Mouse (Mus musculus) cerebellum, postnatal 36 days (tissue): Measurements from ENCODE around the gene 1700025G04Rik.

ENCODE experiments used
- DNase-seq, 2 experiments: peaks; one replicate each; pipeline ENCODE4 v3.0.0; 2021 to 2022; ENCODE audit warnings: mixed read lengths in 2 of 2

1700025G04Rik gene

GRCm38 (mm10) chr1:151892008-151892407, 197.9 kb downstream of the 1700025G04Rik start:
- DNase-seq = no peak

- DNase-seq = no peak
Measured at GRCm38 (mm10) chr1:151891194-151891593, 198.7 kb downstream of the 1700025G04Rik start.

GRCm38 (mm10) chr1:151890041-151890621, 199.8 kb downstream of the 1700025G04Rik start:
- DNase-seq = peak; percentile 33 to 45

- no peak for DNase-seq
Measured at GRCm38 (mm10) chr1:151887631-151888030, 202.3 kb downstream of the 1700025G04Rik start.

GRCm38 (mm10) chr1:151887126-151887525, 202.8 kb downstream of the 1700025G04Rik start:
- DNase-seq = no peak

GRCm38 (mm10) chr1:151886171-151886570, 203.8 kb downstream of the 1700025G04Rik start:
- DNase-seq = no peak

- DNase-seq = no peak
Measured at GRCm38 (mm10) chr1:151881253-151881652, 208.7 kb downstream of the 1700025G04Rik start.

- DNase-seq = no peak
Measured at GRCm38 (mm10) chr1:151880731-151881130, 209.2 kb downstream of the 1700025G04Rik start.

- DNase-seq = no peak
Measured at GRCm38 (mm10) chr1:151879966-151880365, 210.0 kb downstream of the 1700025G04Rik start.

- DNase-seq = peak in 1 of 2 experiments; percentile 31
Measured at GRCm38 (mm10) chr1:151879308-151879850, 210.5 kb downstream of the 1700025G04Rik start.

- DNase-seq = no peak
Measured at GRCm38 (mm10) chr1:151878411-151878810, 211.5 kb downstream of the 1700025G04Rik start.

GRCm38 (mm10) chr1:151872971-151873370, 217.0 kb downstream of the 1700025G04Rik start:
- DNase-seq = no peak

- no peak for DNase-seq
Measured at GRCm38 (mm10) chr1:151864326-151864725, 225.6 kb downstream of the 1700025G04Rik start.

- peak in 1 of 2 experiments; percentile 18 for DNase-seq
Measured at GRCm38 (mm10) chr1:151863797-151864147, 226.2 kb downstream of the 1700025G04Rik start.

- no peak for DNase-seq
Measured at GRCm38 (mm10) chr1:151863135-151863796, 226.7 kb downstream of the 1700025G04Rik start.

- no peak for DNase-seq
Measured at GRCm38 (mm10) chr1:151862109-151862508, 227.8 kb downstream of the 1700025G04Rik start.

- no peak for DNase-seq
Measured at GRCm38 (mm10) chr1:151861334-151861995, 228.5 kb downstream of the 1700025G04Rik start.

GRCm38 (mm10) chr1:151858474-151858873, 231.5 kb downstream of the 1700025G04Rik start:
- DNase-seq = no peak

- DNase-seq = no peak
Measured at GRCm38 (mm10) chr1:151855561-151855960, 234.4 kb downstream of the 1700025G04Rik start.

- DNase-seq = no peak
Measured at GRCm38 (mm10) chr1:151851976-151852375, 237.9 kb downstream of the 1700025G04Rik start.

GRCm38 (mm10) chr1:151851051-151851848, 238.7 kb downstream of the 1700025G04Rik start:
- no peak for DNase-seq

- DNase-seq = no peak
Measured at GRCm38 (mm10) chr1:151849993-151850608, 239.8 kb downstream of the 1700025G04Rik start.
